Mouse (Mus musculus) intestine, embryonic 15.5 days (tissue): ENCODE data around the gene Ksr1. TPM values are rescaled to one million over a fixed set of nuclear protein-coding genes. Genes with fewer than 3 reads are reported as not detected.

Source experiments
- ATAC-seq: fragments of 200-750 bp; cut with Nextera tagmentation; 2 replicates; pipeline ENCODE4 v1.8.0; 2017; ENCODE audit warnings: moderate TSS enrichment, moderate library complexity
- H3K27ac ChIP-seq: fragments of 300-500 bp; sonication (generic); 2 replicates; pipeline ENCODE4 v1.5.1; 2015; ENCODE audit warnings: mild to moderate bottlenecking, inconsistent platforms
- H3K27me3 ChIP-seq: fragments of 300-500 bp; sonication (generic); replicated peaks from 2 replicates; pipeline ENCODE4 v1.6.1; 2015; ENCODE audit warnings: inconsistent platforms
- H3K36me3 ChIP-seq: fragments of 300-500 bp; sonication (generic); 2 replicates; pipeline ENCODE4 v1.6.1; 2015; ENCODE audit warnings: inconsistent platforms
- H3K4me1 ChIP-seq: fragments of 300-500 bp; sonication (generic); replicated peaks from 2 replicates; pipeline ENCODE4 v1.6.1; 2015; ENCODE audit warnings: inconsistent platforms
- H3K4me2 ChIP-seq: fragments of 300-500 bp; sonication (generic); replicated peaks from 2 replicates; pipeline ENCODE4 v1.6.1; 2015; ENCODE audit warnings: mild to moderate bottlenecking, inconsistent platforms
- H3K4me3 ChIP-seq: fragments of 300-500 bp; sonication (generic); replicated peaks from 2 replicates; pipeline ENCODE4 v1.5.1; 2015; ENCODE audit warnings: inconsistent platforms
- H3K9ac ChIP-seq: fragments of 300-500 bp; sonication (generic); 2 replicates; pipeline ENCODE4 v1.6.1; 2015; ENCODE audit warnings: inconsistent platforms
- H3K9me3 ChIP-seq: fragments of 300-500 bp; sonication (generic); 2 replicates; pipeline ENCODE4 v1.6.1; 2016; ENCODE audit warnings: inconsistent platforms
- WGBS: fragments of 180-500 bp; shearing (Covaris S2); methylation state at CpG from one replicate; pipeline ENCODE4 v1.1.7; 2015; 5-methylcytosine and 5-hydroxymethylcytosine counted together
- polyA plus RNA-seq: library from polyadenylated mRNA; unstranded; fragments of >200 nt; fragmentation: Nextera tagmentation; extraction: Ambion mirVana; gene quantifications from 2 replicates; pipeline ENCODE4 v1.2.1, GENCODE M21; 2015

The Ksr1 gene
- polyA plus RNA-seq, 1 experiment from 2014 or later: 4.4 TPM

GRCm38 (mm10) chr11:79041908-79042430 lies 104.2 kb downstream of the Ksr1 start:
- no peaks in the 10 kb centered on the region for H3K9me3 ChIP-seq
- peaks cover 23% of the 10 kb centered on the region for H3K36me3 ChIP-seq
- WGBS: 79% methylated on average over 14 of the region's 14 CpGs

GRCm38 (mm10) chr11:79039488-79039887 lies 106.7 kb downstream of the Ksr1 start:
- ATAC-seq: no peak
- no peaks in the 10 kb centered on the region for H3K9me3 ChIP-seq
- no peaks in the 10 kb centered on the region for H3K4me1 ChIP-seq
- no peak overlapping the region for H3K4me3 ChIP-seq
- H3K9ac ChIP-seq: no peak overlapping the region
- WGBS: 60% methylated on average over 2 of the region's 2 CpGs
- H3K27me3 ChIP-seq: no peaks in the 10 kb centered on the region
- no peak overlapping the region for H3K4me2 ChIP-seq
- H3K27ac ChIP-seq: no peak overlapping the region
- peaks cover 23% of the 10 kb centered on the region for H3K36me3 ChIP-seq

More at GRCm38 (mm10) chr11:79041908-79042430, 104.2 kb downstream of the Ksr1 start:
- H3K9ac ChIP-seq: no peak overlapping the region
- no peak overlapping the region for H3K4me2 ChIP-seq
- H3K27me3 ChIP-seq: no peaks in the 10 kb centered on the region
- peaks cover 3% of the 10 kb centered on the region; the same call in 1 of the 2 replicates for H3K4me1 ChIP-seq
- H3K4me3 ChIP-seq: no peak overlapping the region
- ATAC-seq: no peak
- no peak overlapping the region for H3K27ac ChIP-seq

GRCm38 (mm10) chr11:79037555-79037954 lies 108.7 kb downstream of the Ksr1 start:
- Histone ChIP-seq H3K9me3 (no peaks in the 10 kb centered on the region), H3K27me3 (no peaks in the 10 kb centered on the region), H3K36me3 (peaks cover 20% of the 10 kb centered on the region), H3K4me1 (no peaks in the 10 kb centered on the region), H3K4me3 (no peak overlapping the region), H3K4me2 (no peak overlapping the region), H3K27ac (no peak overlapping the region), H3K9ac (no peak overlapping the region)
- ATAC-seq: no peak
- WGBS: 87% methylated on average over 12 of the region's 12 CpGs

- no peaks in the 10 kb centered on the region for H3K27me3 ChIP-seq
- H3K4me2 ChIP-seq: no peak overlapping the region
- peaks cover 11% of the 10 kb centered on the region for H3K36me3 ChIP-seq
- H3K4me3 ChIP-seq: no peak overlapping the region
- ATAC-seq: no peak
- 0 out of 2 replicates have a peak, but pooled peaks cover 3% of the 10 kb centered on the region for H3K4me1 ChIP-seq
- H3K27ac ChIP-seq: no peak overlapping the region
- H3K9me3 ChIP-seq: no peaks in the 10 kb centered on the region
- no peak overlapping the region for H3K9ac ChIP-seq
- 84% methylated on average over 13 of the region's 13 CpGs for WGBS
Measured at GRCm38 (mm10) chr11:79036324-79036723, 109.9 kb downstream of the Ksr1 start.

GRCm38 (mm10) chr11:79033636-79034035 lies 112.6 kb downstream of the Ksr1 start:
- Histone ChIP-seq H3K36me3 (0 out of 2 replicates have a peak, but pooled peaks cover 4% of the 10 kb centered on the region), H3K9me3 (no peaks in the 10 kb centered on the region), H3K4me1 (peaks cover 10% of the 10 kb centered on the region), H3K27ac (no peak overlapping the region), H3K27me3 (no peaks in the 10 kb centered on the region), H3K9ac (no peak overlapping the region), H3K4me3 (no peak overlapping the region), H3K4me2 (no peak overlapping the region)
- ATAC-seq: no peak
- WGBS: 89% methylated on average over 11 of the region's 11 CpGs

- Histone ChIP-seq H3K27me3 (no peaks in the 10 kb centered on the region), H3K36me3 (0 out of 2 replicates have a peak, but pooled peaks cover 4% of the 10 kb centered on the region), H3K27ac (no peak overlapping the region), H3K9me3 (no peaks in the 10 kb centered on the region), H3K4me3 (no peak overlapping the region), H3K4me1 (peaks cover 10% of the 10 kb centered on the region), H3K9ac (no peak overlapping the region), H3K4me2 (no peak overlapping the region)
- ATAC-seq: no peak
- 79% methylated on average over 12 of the region's 12 CpGs for WGBS
Measured at GRCm38 (mm10) chr11:79033021-79033420, 113.2 kb downstream of the Ksr1 start.

GRCm38 (mm10) chr11:79031452-79031746 lies 114.8 kb downstream of the Ksr1 start:
- no peak for ATAC-seq
- Histone ChIP-seq H3K4me1 (peaks cover 10% of the 10 kb centered on the region), H3K4me2 (no peak overlapping the region), H3K36me3 (peaks cover 12% of the 10 kb centered on the region), H3K27ac (no peak overlapping the region), H3K9me3 (no peaks in the 10 kb centered on the region), H3K27me3 (no peaks in the 10 kb centered on the region), H3K4me3 (no peak overlapping the region), H3K9ac (no peak overlapping the region)
- WGBS: 61% methylated on average over 5 of the region's 5 CpGs

- Histone ChIP-seq H3K9ac (no peak overlapping the region), H3K4me3 (no peak overlapping the region), H3K9me3 (no peaks in the 10 kb centered on the region), H3K4me2 (no peak overlapping the region), H3K27ac (0 out of 2 replicates have a peak overlapping the region, but pooled peaks have one; percentile 22), H3K4me1 (peaks cover 10% of the 10 kb centered on the region), H3K36me3 (peaks cover 12% of the 10 kb centered on the region), H3K27me3 (no peaks in the 10 kb centered on the region)
- WGBS: 41% methylated on average over 19 of the region's 19 CpGs
- ATAC-seq: peak; percentile 61
Measured at GRCm38 (mm10) chr11:79030570-79031451, 115.4 kb downstream of the Ksr1 start.

- ATAC-seq: no peak
- peak overlapping the region; percentile 31 for H3K4me2 ChIP-seq
- H3K27me3 ChIP-seq: no peaks in the 10 kb centered on the region
- H3K27ac ChIP-seq: peak overlapping the region; percentile 77
- no peaks in the 10 kb centered on the region for H3K9me3 ChIP-seq
- WGBS: 73% methylated on average over 6 of the region's 6 CpGs
- H3K36me3 ChIP-seq: peaks cover 33% of the 10 kb centered on the region
- no peak overlapping the region for H3K4me3 ChIP-seq
- H3K9ac ChIP-seq: no peak overlapping the region
- H3K4me1 ChIP-seq: peaks cover 14% of the 10 kb centered on the region; the same call in 1 of the 2 replicates
Measured at GRCm38 (mm10) chr11:79023751-79024150, 122.5 kb downstream of the Ksr1 start.

GRCm38 (mm10) chr11:79023342-79023741 lies 122.9 kb downstream of the Ksr1 start:
- ATAC-seq: peak; percentile 49
- WGBS: 32% methylated on average over 7 of the region's 7 CpGs
- Histone ChIP-seq H3K27me3 (no peaks in the 10 kb centered on the region), H3K9ac (no peak overlapping the region), H3K36me3 (peaks cover 37% of the 10 kb centered on the region), H3K4me1 (peaks cover 14% of the 10 kb centered on the region; the same call in 1 of the 2 replicates), H3K4me2 (peak overlapping the region; percentile 31), H3K27ac (peak overlapping the region; percentile 77), H3K4me3 (no peak overlapping the region), H3K9me3 (no peaks in the 10 kb centered on the region)

- Histone ChIP-seq H3K4me2 (peak overlapping the region; percentile 31; the same call in 1 of the 2 replicates), H3K27me3 (no peaks in the 10 kb centered on the region), H3K36me3 (peaks cover 41% of the 10 kb centered on the region), H3K9me3 (no peaks in the 10 kb centered on the region), H3K4me1 (peaks cover 14% of the 10 kb centered on the region; the same call in 1 of the 2 replicates), H3K9ac (no peak overlapping the region), H3K4me3 (no peak overlapping the region), H3K27ac (peak overlapping the region; percentile 77)
- no peak for ATAC-seq
- WGBS: 50% methylated on average over 4 of the region's 4 CpGs
Measured at GRCm38 (mm10) chr11:79022836-79023235, 123.4 kb downstream of the Ksr1 start.

GRCm38 (mm10) chr11:79020535-79021045 lies 125.6 kb downstream of the Ksr1 start:
- 80% methylated on average over 21 of the region's 21 CpGs for WGBS
- no peak overlapping the region for H3K27ac ChIP-seq
- no peaks in the 10 kb centered on the region for H3K9me3 ChIP-seq
- no peak overlapping the region for H3K4me3 ChIP-seq
- H3K27me3 ChIP-seq: no peaks in the 10 kb centered on the region
- ATAC-seq: no peak
- H3K4me2 ChIP-seq: no peak overlapping the region
- H3K4me1 ChIP-seq: peaks cover 21% of the 10 kb centered on the region; the same call in 1 of the 2 replicates
- no peak overlapping the region for H3K9ac ChIP-seq
- peaks cover 35% of the 10 kb centered on the region for H3K36me3 ChIP-seq
